24 mouse cellular contexts compared by ENCODE assay signal in genomic region chr12:112864804-112865203, GRCm38 (mm10). TPM values are rescaled to one million over a fixed set of nuclear protein-coding genes. Genes with fewer than 3 reads are reported as not detected.
DNase-seq lines count a peak whose midpoint lies in the region; ATAC-seq and TF ChIP-seq lines count a peak whose summit lies in the region.
"Had no signal": no experiment of that assay in that cellular context is flagged by ENCODE, and none has a peak within 500 bp of the region (broad histone marks: within the 10 kb centered on the region; RNA-seq: fewer than 3 reads in every experiment).

No protein-coding gene starts in this region.

- no peaks in the 10 kb centered on the region for H3K27me3 ChIP-seq in midbrain, embryonic 15.5 days (replicated peaks)
- no peaks in the 10 kb centered on the region for H3K27me3 ChIP-seq in hindbrain, postnatal 0 days (ENCODE audit: insufficient read depth, low read length)

- peak; percentile 55 for DNase-seq in lung, postnatal 36 days
- no peak for DNase-seq in lung, postnatal 10 days
- peak; percentile 89 for DNase-seq in MEL-GATA-1-ER (ENCODE audit: extremely low read depth, low read depth)
- peak; percentile 37 for DNase-seq in induced T-regulatory cell, adult 2 months (ENCODE audit: low read depth)
- DNase-seq in hindbrain, postnatal 0 days (ENCODE audit: low spot score): no peak
- DNase-seq in urinary bladder, adult 18-20 months (ENCODE audit: low spot score in 2 of 2): no peak
- DNase-seq: adrenal gland, postnatal 36 days; cerebellum, adult 9-10 months; kidney, adult 18-20 months; layer of hippocampus, postnatal 36 days; right cerebral cortex, postnatal 25 days had no signal

- no peak overlapping the region for H3K27ac ChIP-seq in midbrain, embryonic 15.5 days
- no peak overlapping the region for H3K27ac ChIP-seq in hindbrain, postnatal 0 days
- H3K27ac ChIP-seq: embryonic facial prominence, embryonic 12.5 days; kidney, postnatal 0 days; layer of hippocampus, adult 2 months; liver, embryonic 14.5 days; midbrain, embryonic 12.5 days; neural tube, embryonic 15.5 days; stomach, postnatal 0 days had no signal

- no peaks in the 10 kb centered on the region for H3K9me3 ChIP-seq in midbrain, embryonic 15.5 days
- H3K9me3 ChIP-seq in hindbrain, postnatal 0 days (ENCODE audit: low read length): no peaks in the 10 kb centered on the region
- H3K9me3 ChIP-seq: embryonic facial prominence, embryonic 12.5 days; midbrain, embryonic 12.5 days; neural tube, embryonic 15.5 days had no signal

- TF ChIP-seq CTCF in hindbrain, postnatal 0 days (IDR thresholded peaks at IDR 0.05; ENCODE audit: low read depth): no peak

- no peak overlapping the region for H3K4me2 ChIP-seq in midbrain, embryonic 15.5 days
- no peak overlapping the region for H3K4me2 ChIP-seq in hindbrain, postnatal 0 days (ENCODE audit: low read depth, low read length)
- H3K4me2 ChIP-seq: embryonic facial prominence, embryonic 12.5 days; midbrain, embryonic 12.5 days; neural tube, embryonic 15.5 days had no signal

- H3K36me3 ChIP-seq in midbrain, embryonic 15.5 days (replicated peaks): no peaks in the 10 kb centered on the region
- no peaks in the 10 kb centered on the region for H3K36me3 ChIP-seq in hindbrain, postnatal 0 days (ENCODE audit: insufficient read depth, low read length)
- H3K36me3 ChIP-seq: embryonic facial prominence, embryonic 12.5 days; midbrain, embryonic 12.5 days; neural tube, embryonic 15.5 days had no signal

- H3K9ac ChIP-seq in midbrain, embryonic 15.5 days: no peak overlapping the region
- no peak overlapping the region for H3K9ac ChIP-seq in hindbrain, postnatal 0 days (replicated peaks; ENCODE audit: low read length)
- H3K9ac ChIP-seq: embryonic facial prominence, embryonic 12.5 days; liver, embryonic 14.5 days; midbrain, embryonic 12.5 days; neural tube, embryonic 15.5 days had no signal

- ATAC-seq in neutrophil, adult 5-6 weeks (ENCODE audit: extremely low read depth, insufficient number of reproducible peaks, low FRiP score, poor library complexity, severe bottlenecking): peak; percentile 31; the same call in 1 of the 2 replicates
- no peak for ATAC-seq in midbrain, embryonic 15.5 days (replicated peaks)
- no peak for ATAC-seq in hindbrain, postnatal 0 days
- ATAC-seq: forebrain, embryonic 14.5 days had no signal

- peaks cover 3% of the 10 kb centered on the region; the same call in 1 of the 2 replicates for H3K4me1 ChIP-seq in midbrain, embryonic 15.5 days
- H3K4me1 ChIP-seq in hindbrain, postnatal 0 days (ENCODE audit: insufficient read depth, low read length): no peaks in the 10 kb centered on the region; the same call in 1 of the 2 replicates
- H3K4me1 ChIP-seq: midbrain, embryonic 12.5 days had no signal

- 89% methylated on average over 7 of the region's 7 CpGs for WGBS in midbrain, embryonic 15.5 days
- 90% methylated on average over 7 of the region's 7 CpGs for WGBS in hindbrain, postnatal 0 days

- no peak overlapping the region for H3K4me3 ChIP-seq in midbrain, embryonic 15.5 days
- H3K4me3 ChIP-seq in hindbrain, postnatal 0 days (ENCODE audit: low read length): no peak overlapping the region
- H3K4me3 ChIP-seq: embryonic facial prominence, embryonic 12.5 days; erythroblast, embryonic 14.5 days; layer of hippocampus, adult 2 months; midbrain, embryonic 12.5 days; myocyte; neural tube, embryonic 15.5 days had no signal

RNA-seq across cellular contexts. Expression of gene Gpr132, which starts 3.2 kb away (rescaled TPM):
- 40.9 and 41.1 TPM in 2 replicates for total RNA-seq in neutrophil, adult 5-6 weeks (2017)
- polyA plus RNA-seq in midbrain, embryonic 15.5 days (2015; fragmentation: Nextera tagmentation; extraction: Ambion mirVana): 0.06 and 0.11 TPM in 2 replicates
- 0.10 TPM in 1 of 2 replicates, not detected in the other for total RNA-seq in hindbrain, postnatal 0 days (2014; rRNA removed)
- 0.05 TPM in 1 of 2 replicates, not detected in the other for polyA plus RNA-seq in hindbrain, postnatal 0 days (2015; fragmentation: Nextera tagmentation; extraction: Ambion mirVana)
- total RNA-seq: layer of hippocampus, adult 2 months; layer of hippocampus, postnatal 36 days; left cerebral cortex, postnatal 25 days had no signal
- polyA plus RNA-seq: forebrain, embryonic 14.5 days; midbrain, embryonic 12.5 days had no signal

RNA-seq across cellular contexts. Expression of gene Cdca4, which starts 35.6 kb away (rescaled TPM):
- 30.7 and 32.0 TPM in 2 replicates for total RNA-seq in neutrophil, adult 5-6 weeks (2017)
- polyA plus RNA-seq in midbrain, embryonic 15.5 days (2015; fragmentation: Nextera tagmentation; extraction: Ambion mirVana): 44.1 and 50.1 TPM in 2 replicates
- total RNA-seq in hindbrain, postnatal 0 days (2014; rRNA removed): 27.9 and 28.6 TPM in 2 replicates
- polyA plus RNA-seq in hindbrain, postnatal 0 days (2015; fragmentation: Nextera tagmentation; extraction: Ambion mirVana): 23.6 and 25.2 TPM in 2 replicates

RNA-seq across cellular contexts. Expression of gene Clba1, which starts 56.1 kb away (rescaled TPM):
- total RNA-seq in neutrophil, adult 5-6 weeks (2017): 0.37 and 0.70 TPM in 2 replicates
- polyA plus RNA-seq in midbrain, embryonic 15.5 days (2015; fragmentation: Nextera tagmentation; extraction: Ambion mirVana): 24.4 and 25.1 TPM in 2 replicates
- total RNA-seq in hindbrain, postnatal 0 days (2014; rRNA removed): 16.7 and 16.9 TPM in 2 replicates
- polyA plus RNA-seq in hindbrain, postnatal 0 days (2015; fragmentation: Nextera tagmentation; extraction: Ambion mirVana): 20.3 and 21.0 TPM in 2 replicates
- polyA plus RNA-seq: erythroblast, embryonic 14.5 days had no signal

Comparison
In these comparisons a context has a peak if more than half of its experiments do, and no peak if none do; other contexts are left out.
1. DNase-seq: peak in lung, postnatal 36 days (single experiment), MEL-GATA-1-ER (single experiment) and induced T-regulatory cell, adult 2 months (single experiment); none in lung, postnatal 10 days (single experiment), hindbrain, postnatal 0 days (single experiment) and urinary bladder, adult 18-20 months (0 of 2).
2. RNA of gene Gpr132, which starts 3.2 kb away (total RNA-seq): 40.9 to 41.1 TPM in neutrophil, adult 5-6 weeks; 0.10 TPM in hindbrain, postnatal 0 days; every median in the first group is over 10 times any median in the second.
3. RNA of gene Clba1, which starts 56.1 kb away (total RNA-seq): 16.7 to 16.9 TPM in hindbrain, postnatal 0 days; 0.37 to 0.70 TPM in neutrophil, adult 5-6 weeks; every median in the first group is over 10 times any median in the second.